Mouse (Mus musculus): ENCODE results near the gene Dnajb13. TPM values are rescaled to one million over a fixed set of nuclear protein-coding genes. Genes with fewer than 3 reads are reported as not detected.

Dnajb13 gene
- polyA plus RNA-seq, 1 experiment from 2014 or later: 0.81 TPM

- peak; percentile 92 for DNase-seq (ENCODE audit: low spot score)
- Histone ChIP-seq H3K27me3 (ENCODE audit: low read depth, poor library complexity, severe bottlenecking) (no peaks in the 10 kb centered on the region), H3K36me3 (peaks cover 21% of the 10 kb centered on the region), H3K4me3 (peak within 1 kb of the TSS; percentile 65), H3K27ac (replicated peaks) (peak within 1 kb of the TSS; percentile 85), H3K9me3 (replicated peaks) (no peaks in the 10 kb centered on the region), H3K4me1 (peaks cover 14% of the 10 kb centered on the region)
- under 1% methylated on average over 33 of the region's 33 CpGs for WGBS
These were observed 22.2 kb upstream of the Dnajb13 start, which contains the start of gene Coa4 for GRCm38 (mm10) chr7:100536804-100537518. Coa4 (plus strand) TSS chr7:100537071.

DNA sequence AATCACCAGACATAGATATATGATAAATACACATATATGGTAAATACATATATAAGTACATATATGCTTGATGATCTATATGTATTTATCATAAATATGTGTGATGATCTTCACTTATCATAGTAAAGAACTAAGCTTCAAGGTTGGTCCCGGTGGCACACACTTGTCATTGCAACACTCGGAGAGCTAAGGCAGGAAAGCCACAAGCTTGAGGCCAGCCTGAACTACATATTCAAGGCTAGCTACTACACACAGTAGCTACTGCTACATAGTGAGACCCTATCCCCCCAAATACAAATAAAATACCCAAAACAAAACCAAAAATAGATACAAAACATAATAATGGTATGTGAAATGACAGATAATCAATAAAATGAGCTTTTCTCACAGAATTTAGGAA, 21.1 kb upstream of the Dnajb13 start:
- Histone ChIP-seq H3K4me1 (peaks cover 14% of the 10 kb centered on the region), H3K36me3 (peaks cover 21% of the 10 kb centered on the region), H3K27me3 (ENCODE audit: low read depth, poor library complexity, severe bottlenecking) (no peaks in the 10 kb centered on the region), H3K9me3 (replicated peaks) (no peaks in the 10 kb centered on the region), H3K27ac (replicated peaks) (no peak overlapping the region), H3K4me3 (peak overlapping the region; percentile 65)
- no peak for DNase-seq (ENCODE audit: low spot score)
- 86% methylated on average over 2 of the region's 2 CpGs for WGBS

GRCm38 (mm10) chr7:100534216-100534615, 19.5 kb upstream of the Dnajb13 start:
- Histone ChIP-seq H3K9me3 (replicated peaks) (no peaks in the 10 kb centered on the region), H3K36me3 (peaks cover 8% of the 10 kb centered on the region), H3K27me3 (ENCODE audit: low read depth, poor library complexity, severe bottlenecking) (no peaks in the 10 kb centered on the region), H3K4me1 (peaks cover 14% of the 10 kb centered on the region), H3K4me3 (no peak overlapping the region), H3K27ac (replicated peaks) (no peak overlapping the region)
- DNase-seq (ENCODE audit: low spot score): no peak
- WGBS: 83% methylated on average over 3 of the region's 3 CpGs

GRCm38 (mm10) chr7:100533503-100533902, 18.7 kb upstream of the Dnajb13 start:
- 78% methylated on average over 2 of the region's 2 CpGs for WGBS
- H3K9me3 ChIP-seq (replicated peaks): no peaks in the 10 kb centered on the region
- no peak overlapping the region for H3K4me3 ChIP-seq
- no peaks in the 10 kb centered on the region for H3K27me3 ChIP-seq (ENCODE audit: low read depth, poor library complexity, severe bottlenecking)
- H3K36me3 ChIP-seq: peaks cover 1% of the 10 kb centered on the region; the same call in 1 of the 2 replicates
- DNase-seq (ENCODE audit: low spot score): no peak
- no peak overlapping the region for H3K27ac ChIP-seq (replicated peaks)
- peaks cover 14% of the 10 kb centered on the region for H3K4me1 ChIP-seq

GRCm38 (mm10) chr7:100530766-100531165, 16.0 kb upstream of the Dnajb13 start:
- Histone ChIP-seq H3K27ac (replicated peaks) (no peak overlapping the region), H3K36me3 (no peaks in the 10 kb centered on the region), H3K4me1 (no peaks in the 10 kb centered on the region), H3K27me3 (ENCODE audit: low read depth, poor library complexity, severe bottlenecking) (no peaks in the 10 kb centered on the region), H3K9me3 (replicated peaks) (no peaks in the 10 kb centered on the region), H3K4me3 (no peak overlapping the region)
- WGBS: 90% methylated on average over 5 of the region's 5 CpGs
- no peak for DNase-seq (ENCODE audit: low spot score)

DNA sequence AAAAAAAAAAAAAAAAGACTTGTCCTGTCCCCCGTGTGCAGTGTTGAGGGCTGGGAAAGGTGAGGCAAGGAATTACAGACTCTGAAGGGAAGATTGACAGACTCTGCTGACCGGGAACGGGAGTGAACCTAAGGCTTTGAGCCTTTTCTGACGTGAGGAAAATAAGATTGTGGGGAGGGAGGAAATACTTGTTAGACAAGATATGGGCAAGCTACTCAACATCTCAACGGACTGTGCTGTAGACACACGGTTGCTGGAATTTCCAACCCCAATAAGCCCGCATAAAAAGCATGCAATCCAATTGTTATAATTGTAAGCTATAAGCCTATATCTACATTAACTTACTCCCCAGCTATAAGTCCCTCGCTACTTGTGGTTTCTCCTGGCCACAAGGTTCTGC, 9.9 kb upstream of the Dnajb13 start:
- Histone ChIP-seq H3K27me3 (ENCODE audit: low read depth, poor library complexity, severe bottlenecking) (no peaks in the 10 kb centered on the region), H3K4me3 (no peak overlapping the region), H3K36me3 (no peaks in the 10 kb centered on the region), H3K4me1 (no peaks in the 10 kb centered on the region), H3K9me3 (replicated peaks) (no peaks in the 10 kb centered on the region), H3K27ac (replicated peaks) (no peak overlapping the region)
- no peak for DNase-seq (ENCODE audit: low spot score)
- 78% methylated on average over 8 of the region's 8 CpGs for WGBS

DNA sequence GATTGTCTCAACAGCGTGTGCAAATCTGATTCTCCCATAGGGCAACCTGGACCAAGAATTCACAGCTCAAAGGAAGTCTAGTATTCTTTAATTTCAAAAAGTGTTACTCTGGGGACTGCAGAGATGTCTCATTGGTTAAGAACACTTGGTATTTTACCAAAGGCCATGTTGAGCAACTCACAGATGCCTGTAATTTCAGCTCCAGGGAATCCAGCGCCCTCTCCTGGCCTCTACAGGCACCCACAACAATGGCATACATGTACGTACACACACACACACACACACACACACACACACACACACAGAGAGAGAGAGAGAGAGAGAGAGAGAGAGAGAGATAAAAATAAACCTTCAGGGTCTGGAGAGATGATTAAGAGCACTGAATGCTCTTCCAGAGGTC, 7.5 kb upstream of the Dnajb13 start:
- WGBS: 68% methylated on average over 3 of the region's 3 CpGs
- no peak overlapping the region for H3K27ac ChIP-seq (replicated peaks)
- no peak overlapping the region for H3K4me3 ChIP-seq
- no peaks in the 10 kb centered on the region; the same call in 1 of the 2 replicates for H3K4me1 ChIP-seq
- H3K36me3 ChIP-seq: no peaks in the 10 kb centered on the region
- no peaks in the 10 kb centered on the region for H3K9me3 ChIP-seq (replicated peaks)
- no peak for DNase-seq (ENCODE audit: low spot score)
- no peaks in the 10 kb centered on the region for H3K27me3 ChIP-seq (ENCODE audit: low read depth, poor library complexity, severe bottlenecking)

GRCm38 (mm10) chr7:100520663-100521285, 6.0 kb upstream of the Dnajb13 start:
- Histone ChIP-seq H3K4me3 (0 out of 2 replicates have a peak overlapping the region, but pooled peaks have one; percentile 14), H3K4me1 (no peaks in the 10 kb centered on the region; the same call in 1 of the 2 replicates), H3K27ac (replicated peaks) (no peak overlapping the region), H3K27me3 (ENCODE audit: low read depth, poor library complexity, severe bottlenecking) (no peaks in the 10 kb centered on the region), H3K36me3 (no peaks in the 10 kb centered on the region), H3K9me3 (replicated peaks) (no peaks in the 10 kb centered on the region)
- WGBS: 26% methylated on average over 10 of the region's 10 CpGs
- peak; percentile 85 for DNase-seq (ENCODE audit: low spot score)

GRCm38 (mm10) chr7:100520204-100520603, 5.4 kb upstream of the Dnajb13 start:
- Histone ChIP-seq H3K9me3 (replicated peaks) (no peaks in the 10 kb centered on the region), H3K36me3 (no peaks in the 10 kb centered on the region), H3K4me1 (no peaks in the 10 kb centered on the region; the same call in 1 of the 2 replicates), H3K27me3 (ENCODE audit: low read depth, poor library complexity, severe bottlenecking) (no peaks in the 10 kb centered on the region), H3K27ac (replicated peaks) (no peak overlapping the region), H3K4me3 (no peak overlapping the region)
- DNase-seq (ENCODE audit: low spot score): no peak
- WGBS: 70% methylated on average over 7 of the region's 7 CpGs

- Histone ChIP-seq H3K4me1 (peaks cover 5% of the 10 kb centered on the region), H3K4me3 (no peak overlapping the region), H3K9me3 (replicated peaks) (no peaks in the 10 kb centered on the region), H3K27me3 (ENCODE audit: low read depth, poor library complexity, severe bottlenecking) (no peaks in the 10 kb centered on the region), H3K27ac (replicated peaks) (no peak overlapping the region), H3K36me3 (no peaks in the 10 kb centered on the region)
- DNase-seq (ENCODE audit: low spot score): no peak
- WGBS: 85% methylated on average over 8 of the region's 8 CpGs
These were observed 3.2 kb downstream of the Dnajb13 start for GRCm38 (mm10) chr7:100511602-100512001.

DNA sequence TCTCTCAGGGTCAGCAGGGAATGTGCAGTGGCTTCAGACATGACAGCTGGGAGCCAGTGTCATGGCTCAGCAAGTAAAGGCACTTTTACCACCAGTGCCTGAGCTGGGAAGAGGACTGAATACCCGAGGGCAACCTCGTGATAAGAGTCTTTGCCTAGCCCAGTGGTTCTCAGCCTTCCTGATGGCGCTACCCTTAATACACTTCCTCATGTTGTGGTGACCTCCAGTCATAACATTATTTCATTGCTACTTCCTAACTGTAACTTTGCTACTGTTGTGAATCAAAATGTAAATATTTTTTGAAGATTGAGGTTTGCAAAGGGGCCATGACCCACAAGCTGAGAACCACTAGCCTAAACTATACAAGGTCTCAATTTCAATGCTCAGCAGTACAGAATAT, 6.1 kb downstream of the Dnajb13 start:
- Histone ChIP-seq H3K27me3 (ENCODE audit: low read depth, poor library complexity, severe bottlenecking) (no peaks in the 10 kb centered on the region), H3K36me3 (no peaks in the 10 kb centered on the region), H3K4me3 (no peak overlapping the region), H3K4me1 (no peaks in the 10 kb centered on the region), H3K27ac (replicated peaks) (no peak overlapping the region), H3K9me3 (replicated peaks) (no peaks in the 10 kb centered on the region)
- no peak for DNase-seq (ENCODE audit: low spot score)
- WGBS: 79% methylated on average over 3 of the region's 3 CpGs

DNA sequence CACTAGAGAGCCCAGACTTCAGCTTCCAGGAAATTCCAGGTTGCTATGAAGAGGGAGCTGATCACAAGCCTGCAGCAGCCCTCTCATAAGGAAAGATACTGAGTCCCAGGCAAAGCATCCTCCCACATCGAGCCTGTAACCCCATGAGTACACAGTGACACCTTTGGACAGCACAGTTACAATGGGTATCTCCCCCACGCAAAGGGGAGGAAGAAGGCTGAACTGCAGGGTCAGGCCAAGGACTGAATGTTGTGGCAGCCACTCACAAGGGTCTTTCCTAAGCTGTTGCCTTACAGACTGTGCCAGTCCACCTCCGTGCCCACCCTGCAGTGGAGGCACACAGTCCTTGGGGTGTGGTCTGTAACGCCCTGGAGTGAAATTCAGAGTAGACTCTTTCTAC, 8.3 kb downstream of the Dnajb13 start:
- Histone ChIP-seq H3K4me1 (no peaks in the 10 kb centered on the region), H3K4me3 (no peak overlapping the region), H3K27me3 (ENCODE audit: low read depth, poor library complexity, severe bottlenecking) (no peaks in the 10 kb centered on the region), H3K27ac (replicated peaks) (no peak overlapping the region), H3K36me3 (no peaks in the 10 kb centered on the region), H3K9me3 (replicated peaks) (no peaks in the 10 kb centered on the region)
- DNase-seq (ENCODE audit: low spot score): no peak
- 88% methylated on average over 4 of the region's 4 CpGs for WGBS

All from midbrain, embryonic 10.5 days (tissue).